ENCODE assay signal across 25 mouse cellular contexts in genomic region chr16:87574160-87574559, GRCm38 (mm10). TPM values are rescaled to one million over a fixed set of nuclear protein-coding genes. Genes with fewer than 3 reads are reported as not detected.
DNase-seq lines count a peak whose midpoint lies in the region; TF ChIP-seq lines count a peak whose summit lies in the region.
"Had no signal": no experiment of that assay in that cellular context is flagged by ENCODE, and none has a peak within 500 bp of the region (broad histone marks: within the 10 kb centered on the region; RNA-seq: fewer than 3 reads in every experiment).

No protein-coding gene starts in this region.

- H3K79me2 ChIP-seq in CH12.LX (replicated peaks; ENCODE audit: control insufficient read depth, extremely low read depth, insufficient read depth, poor library complexity, severe bottlenecking) (no peaks in the 10 kb centered on the region), myocyte (ENCODE audit: control insufficient read depth, insufficient read depth) (no peaks in the 10 kb centered on the region)

- no peak for TF ChIP-seq CTCF in CH12.LX (conservative IDR thresholded peaks at IDR 0.05 in 1 of 2, IDR thresholded peaks at IDR 0.05 in 1 of 2; ENCODE audit: low read depth in 2 of 2, low read length in 2 of 2)

- H3K9me3 ChIP-seq in CH12.LX (replicated peaks; ENCODE audit: low read length) = no peaks in the 10 kb centered on the region
- H3K9me3 ChIP-seq: embryonic facial prominence, embryonic 13.5 days; embryonic facial prominence, embryonic 15.5 days; forebrain, embryonic 13.5 days; forebrain, embryonic 15.5 days had no signal

- no peaks in the 10 kb centered on the region for H3K27me3 ChIP-seq in CH12.LX (replicated peaks)
- H3K27me3 ChIP-seq in myocyte (ENCODE audit: control insufficient read depth, insufficient read depth, insufficient read length) = no peaks in the 10 kb centered on the region
- H3K27me3 ChIP-seq: embryonic facial prominence, embryonic 13.5 days; embryonic facial prominence, embryonic 15.5 days; forebrain, embryonic 13.5 days; forebrain, embryonic 15.5 days had no signal

- in situ Hi-C loops in CH12.LX (cut with MboI; ENCODE audit: low pct_ligation_motif_present, low pct_unique_long_range_greater_than_20kb, low sequenced_read_pairs) = no loop called here

- peaks cover 0 to 2% of the 10 kb centered on the region in 2 experiments; a peak in 2 of 4 replicates for H3K4me1 ChIP-seq in CH12.LX (ENCODE audit: control insufficient read depth in 1 of 2, insufficient read depth in 2 of 2)
- H3K4me1 ChIP-seq: forebrain, embryonic 13.5 days had no signal

- peak overlapping the region; percentile 28; the same call in 1 of the 2 replicates for H3K9ac ChIP-seq in CH12.LX (ENCODE audit: insufficient read depth, low read depth)
- H3K9ac ChIP-seq: embryonic facial prominence, embryonic 13.5 days; embryonic facial prominence, embryonic 15.5 days; forebrain, embryonic 13.5 days; forebrain, embryonic 15.5 days; forebrain, postnatal 0 days had no signal

- H3K36me3 ChIP-seq in CH12.LX (replicated peaks in 1 of 2; ENCODE audit: control insufficient read depth in 1 of 2, insufficient read depth in 1 of 2, low read length in 1 of 2) (no peaks in the 10 kb centered on the region), myocyte (ENCODE audit: control insufficient read depth, insufficient read depth) (no peaks in the 10 kb centered on the region)
- H3K36me3 ChIP-seq: embryonic facial prominence, embryonic 13.5 days; embryonic facial prominence, embryonic 15.5 days; forebrain, embryonic 15.5 days had no signal

- DNase-seq in 3T3-L1 (ENCODE audit: low read depth, low spot score) = peak; percentile 14
- DNase-seq in CH12.LX (ENCODE audit: extremely low read depth) = no peak
- DNase-seq in gastrocnemius, postnatal 10 days = no peak
- no peak for DNase-seq in kidney, postnatal 14 days
- DNase-seq: adrenal gland, adult 2 months; adrenal gland, postnatal 10 days; adrenal gland, postnatal 25 days; cerebellum, adult 11 months; cerebellum, adult 18-20 months; cerebellum, adult 8-10 months; cerebellum, adult 9-11 months; cerebellum, postnatal 14 days; cerebellum, postnatal 36 days; embryo, embryonic 11 days; forebrain, postnatal 0 days had no signal

- dilution Hi-C loops in CH12.LX (cut with MboI; ENCODE audit: extremely low pct_ligation_motif_present, extremely low pct_unique_long_range_greater_than_20kb, low sequenced_read_pairs) = no loop called here

- peak overlapping the region; percentile 46 for H3K4me2 ChIP-seq in CH12.LX (ENCODE audit: insufficient read depth, low read depth, poor library complexity, severe bottlenecking)
- peak overlapping the region; percentile 21 for H3K4me2 ChIP-seq in myocyte (ENCODE audit: low read depth)
- H3K4me2 ChIP-seq: embryonic facial prominence, embryonic 13.5 days; embryonic facial prominence, embryonic 15.5 days; forebrain, embryonic 13.5 days; forebrain, embryonic 15.5 days had no signal

- TF ChIP-seq EP300 in CH12.LX (IDR thresholded peaks at IDR 0.05; ENCODE audit: low read length) = peak; percentile 52; the same call in 1 of the 2 replicates

- no peak for TF ChIP-seq POLR2A in CH12.LX (IDR thresholded peaks at IDR 0.05; ENCODE audit: low read depth, low read length)
- TF ChIP-seq POLR2A in myocyte (IDR thresholded peaks at IDR 0.05; ENCODE audit: insufficient read length, low read depth) = no peak

- H3K4me3 ChIP-seq in CH12.LX (replicated peaks in 1 of 3; ENCODE audit: low read depth in 2 of 3, low read length in 2 of 3, poor library complexity in 1 of 3) (no peak overlapping the region), myocyte (no peak overlapping the region)
- H3K4me3 ChIP-seq: embryonic facial prominence, embryonic 13.5 days; embryonic facial prominence, embryonic 15.5 days; forebrain, embryonic 13.5 days; forebrain, embryonic 15.5 days had no signal

- no peak overlapping the region for H3ac ChIP-seq in myocyte (ENCODE audit: control insufficient read depth, insufficient read length)

- no peak for TF ChIP-seq RAD21 in CH12.LX (IDR thresholded peaks at IDR 0.05; ENCODE audit: low read depth, low read length)

- H3K27ac ChIP-seq in CH12.LX (ENCODE audit: insufficient read depth, low read depth) = no peak overlapping the region
- H3K27ac ChIP-seq: embryonic facial prominence, embryonic 13.5 days; embryonic facial prominence, embryonic 15.5 days; forebrain, embryonic 13.5 days; forebrain, embryonic 15.5 days had no signal

TF ChIP-seq in CH12.LX, 34 proteins besides CTCF, POLR2A, EP300 and RAD21:
- TF ChIP-seq MAFK (IDR thresholded peaks at IDR 0.05; ENCODE audit: insufficient replicate concordance, low read length) (no peak), GABPA (IDR thresholded peaks at IDR 0.05; ENCODE audit: insufficient replicate concordance, low read depth, low read length) (no peak), ETS1 (conservative IDR thresholded peaks at IDR 0.05; ENCODE audit: low read depth, low read length) (peak; percentile 52), UBTF (IDR thresholded peaks at IDR 0.05; ENCODE audit: low read depth, low read length) (no peak), TCF12 (IDR thresholded peaks at IDR 0.05; ENCODE audit: low read depth, low read length) (peak; percentile 35; the same call in 1 of the 2 replicates), MAX (IDR thresholded peaks at IDR 0.05; ENCODE audit: low read length) (no peak), MEF2A (IDR thresholded peaks at IDR 0.05; ENCODE audit: borderline replicate concordance, low read depth, low read length) (peak; percentile 96), JUN (IDR thresholded peaks at IDR 0.05; ENCODE audit: insufficient read depth, low read depth, low read length) (peak; percentile 64)

TF ChIP-seq in myocyte, 11 proteins besides CTCF, POLR2A, EP300 and RAD21:
- TF ChIP-seq MAX (IDR thresholded peaks at IDR 0.05; ENCODE audit: low read depth) (no peak), TCF3 (IDR thresholded peaks at IDR 0.05; ENCODE audit: insufficient read length, low read depth) (no peak), TCF12 (IDR thresholded peaks at IDR 0.05; ENCODE audit: insufficient read depth, poor library complexity, severe bottlenecking) (no peak), SRF (IDR thresholded peaks at IDR 0.05; ENCODE audit: control insufficient read depth, insufficient read length, low read depth) (no peak), REST (IDR thresholded peaks at IDR 0.05; ENCODE audit: insufficient read depth, insufficient read length) (no peak), E2F4 (IDR thresholded peaks at IDR 0.05; ENCODE audit: insufficient read depth) (no peak), CEBPB (IDR thresholded peaks at IDR 0.05; ENCODE audit: insufficient read depth, poor library complexity, severe bottlenecking) (peak; percentile 87), POLR2AphosphoS2 (IDR thresholded peaks at IDR 0.05; ENCODE audit: insufficient read length, low read depth) (no peak), USF1 (IDR thresholded peaks at IDR 0.05; ENCODE audit: low read depth) (no peak), MYOD1 (IDR thresholded peaks at IDR 0.05; ENCODE audit: control insufficient read depth in 1 of 3, insufficient read length in 2 of 3, low read depth in 2 of 3) (peak; percentile 80 to 84 (median 80)), MYOG (IDR thresholded peaks at IDR 0.05; ENCODE audit: control insufficient read depth in 1 of 3, insufficient read depth in 1 of 3, insufficient read length in 2 of 3, low read depth in 2 of 3) (peak in 1 of 3 experiments; percentile 31)

RNA-seq across cellular contexts. Expression of gene Map3k7cl, which starts 21.0 kb away (rescaled TPM):
- 0.08 TPM in 2 replicates for total RNA-seq in CH12.LX (2012; rRNA removed)
- total RNA-seq in CH12.LX (2014; rRNA removed) = not detected in 2 replicates
- polyA plus RNA-seq in CH12.LX (2012; ENCODE audit: insufficient read length, low read depth) = not detected in 2 replicates
- 2.2 TPM for polyA plus RNA-seq in myocyte (2012; fragmentation: generic; extraction: Trizol)
- 10 to 100 TPM; 40.8 to 51.4 TPM for total RNA-seq in gastrocnemius, postnatal 10 days (2021)
- total RNA-seq: common myeloid progenitor, adult 5-6 weeks; ES-E14; forebrain, postnatal 0 days; MEL had no signal
- polyA plus RNA-seq: CD4-positive, CD25-positive, alpha-beta regulatory T cell, adult 4 months; embryonic facial prominence, embryonic 11.5 days; embryonic facial prominence, embryonic 13.5 days; forebrain, embryonic 15.5 days; forebrain, postnatal 0 days had no signal

Comparison
In these comparisons a context has a peak if more than half of its experiments do, and no peak if none do; other contexts are left out.
1. RNA of gene Map3k7cl, which starts 21.0 kb away (total RNA-seq): 40.8 to 51.4 TPM in gastrocnemius, postnatal 10 days; 0.08 TPM in CH12.LX; every median in the first group is over 10 times any median in the second.